8 mouse cellular contexts compared by ENCODE assay signal in genomic region chr10:71025131-71025894, GRCm38 (mm10).
DNase-seq lines count a peak whose midpoint lies in the region; ATAC-seq lines count a peak whose summit lies in the region.

No protein-coding gene starts in this region.

- 0 out of 2 replicates have a peak overlapping the region, but pooled peaks have one; percentile 1 for H3K4me3 ChIP-seq in heart, embryonic 15.5 days
- no peak overlapping the region for H3K4me3 ChIP-seq in limb, embryonic 15.5 days
- no peak overlapping the region for H3K4me3 ChIP-seq in stomach, embryonic 14.5 days (ENCODE audit: low read depth, low read length)

- H3K27ac ChIP-seq in heart, embryonic 15.5 days, result peak overlapping the region; percentile 89
- peak overlapping the region; percentile 79 for H3K27ac ChIP-seq in limb, embryonic 15.5 days
- H3K27ac ChIP-seq in stomach, embryonic 14.5 days (ENCODE audit: low read length), result peak overlapping the region; percentile 79

- peak; percentile 53 for DNase-seq in ovary, adult 18-20 months (ENCODE audit: low spot score)
- no peak for DNase-seq in ovary, postnatal 14 days (ENCODE audit: low spot score)
- no peak for DNase-seq in thymus, postnatal 0 days (ENCODE audit: low spot score)
- no peak for DNase-seq in layer of hippocampus, postnatal 10 days (ENCODE audit: low spot score in 2 of 2)
- no peak for DNase-seq in urinary bladder, postnatal 36 days (ENCODE audit: low spot score in 2 of 2)

- 26% methylated on average over 18 of the region's 18 CpGs for WGBS in heart, embryonic 15.5 days
- WGBS in limb, embryonic 15.5 days, result 68% methylated on average over 18 of the region's 18 CpGs
- WGBS in stomach, embryonic 14.5 days, result 40% methylated on average over 18 of the region's 18 CpGs

- H3K9ac ChIP-seq in heart, embryonic 15.5 days, result no peak overlapping the region
- H3K9ac ChIP-seq in limb, embryonic 15.5 days, result no peak overlapping the region
- no peak overlapping the region for H3K9ac ChIP-seq in stomach, embryonic 14.5 days (replicated peaks; ENCODE audit: low read depth, low read length)

- H3K4me1 ChIP-seq in heart, embryonic 15.5 days (replicated peaks), result peaks cover 46% of the 10 kb centered on the region
- peaks cover 31% of the 10 kb centered on the region for H3K4me1 ChIP-seq in limb, embryonic 15.5 days
- H3K4me1 ChIP-seq in stomach, embryonic 14.5 days (ENCODE audit: control insufficient read depth, insufficient read depth, low read length), result peaks cover 25% of the 10 kb centered on the region; the same call in 1 of the 2 replicates

- no peaks in the 10 kb centered on the region for H3K27me3 ChIP-seq in heart, embryonic 15.5 days
- H3K27me3 ChIP-seq in limb, embryonic 15.5 days, result no peaks in the 10 kb centered on the region
- H3K27me3 ChIP-seq in stomach, embryonic 14.5 days (ENCODE audit: control insufficient read depth, insufficient read depth, low read length), result no peaks in the 10 kb centered on the region

- ATAC-seq in heart, embryonic 15.5 days (replicated peaks; ENCODE audit: insufficient number of reproducible peaks, insufficient read depth, low FRiP score, low read depth), result peak; percentile 84
- no peak for ATAC-seq in limb, embryonic 15.5 days (ENCODE audit: insufficient number of reproducible peaks, low FRiP score, low TSS enrichment, low read depth)
- peak; percentile 33; the same call in 1 of the 2 replicates for ATAC-seq in stomach, embryonic 14.5 days (ENCODE audit: insufficient number of reproducible peaks, insufficient read depth, low FRiP score, low read depth)

- no peaks in the 10 kb centered on the region for H3K9me3 ChIP-seq in heart, embryonic 15.5 days (replicated peaks)
- no peaks in the 10 kb centered on the region for H3K9me3 ChIP-seq in limb, embryonic 15.5 days
- no peaks in the 10 kb centered on the region for H3K9me3 ChIP-seq in stomach, embryonic 14.5 days (ENCODE audit: control insufficient read depth, low read depth, low read length)

- peak overlapping the region; percentile 44 for H3K4me2 ChIP-seq in heart, embryonic 15.5 days
- H3K4me2 ChIP-seq in limb, embryonic 15.5 days, result no peak overlapping the region
- peak overlapping the region; percentile 22; the same call in 1 of the 2 replicates for H3K4me2 ChIP-seq in stomach, embryonic 14.5 days (replicated peaks; ENCODE audit: low read depth, low read length)

- H3K36me3 ChIP-seq in heart, embryonic 15.5 days, result no peaks in the 10 kb centered on the region
- H3K36me3 ChIP-seq in limb, embryonic 15.5 days, result no peaks in the 10 kb centered on the region
- H3K36me3 ChIP-seq in stomach, embryonic 14.5 days (ENCODE audit: control insufficient read depth, insufficient read depth, low read length), result no peaks in the 10 kb centered on the region
